Mouse (Mus musculus) heart, adult 2 months (tissue): Measurements from ENCODE around the gene Slc7a1. TPM values are rescaled to one million over a fixed set of nuclear protein-coding genes. Genes with fewer than 3 reads are reported as not detected.

ENCODE experiments used
- DNase-seq, 2 experiments: peaks; one replicate each; pipeline ENCODE4 v3.0.0; 2021
- H3K27ac ChIP-seq: fragments of 200-600 bp; 2 replicates; pipeline ENCODE4 v1.8.1; 2022
- H3K27me3 ChIP-seq: fragments of 200-500 bp; 2 replicates; pipeline ENCODE4 v1.6.1; 2012; ENCODE audit warnings: mild to moderate bottlenecking, low read length, inconsistent platforms, mixed read lengths; ENCODE audit not compliant: control insufficient read depth, insufficient read depth
- H3K36me3 ChIP-seq: fragments of 200-500 bp; 2 replicates; pipeline ENCODE4 v1.6.1; 2012; ENCODE audit warnings: low read length, inconsistent platforms; ENCODE audit not compliant: control insufficient read depth, insufficient read depth
- H3K4me1 ChIP-seq: fragments of 200-500 bp; 2 replicates; pipeline ENCODE4 v1.6.1; 2011; ENCODE audit warnings: low read length; ENCODE audit not compliant: control insufficient read depth, insufficient read depth
- H3K4me3 ChIP-seq: fragments of 200-600 bp; 2 replicates; pipeline ENCODE4 v1.8.1; 2022
- H3K79me2 ChIP-seq: fragments of 200-500 bp; replicated peaks from 2 replicates; pipeline ENCODE4 v1.6.1; 2012; ENCODE audit warnings: mild to moderate bottlenecking, inconsistent platforms, low read length, moderate library complexity, mixed read lengths; ENCODE audit not compliant: control insufficient read depth, insufficient read depth
- H3K9ac ChIP-seq: fragments of 200-500 bp; 2 replicates; pipeline ENCODE4 v1.6.1; 2012; ENCODE audit warnings: low read depth, mild to moderate bottlenecking, control low read depth, inconsistent platforms, low read length, mixed read lengths
- CTCF ChIP-seq: fragments of 200-600 bp; IDR thresholded peaks from 2 replicates; pipeline ENCODE4 v1.8.1; 2022; ENCODE audit warnings: antibody characterized with exemption, mild to moderate bottlenecking, moderate library complexity
- EP300 ChIP-seq: fragments of 200-500 bp; IDR thresholded peaks from 2 replicates; pipeline ENCODE4 v1.6.1; 2011; ENCODE audit warnings: low read depth, low read length, control low read depth; ENCODE audit not compliant: insufficient read depth
- POLR2A ChIP-seq: fragments of 200-500 bp; IDR thresholded peaks from 2 replicates; pipeline ENCODE4 v1.6.1; 2011; ENCODE audit warnings: mild to moderate bottlenecking, low read depth, low read length, control low read depth; ENCODE audit not compliant: insufficient read depth
- WGBS: fragments of 180-500 bp; shearing (Covaris S2); methylation state at CpG from one replicate; pipeline ENCODE4 v1.1.7; 2018; 5-methylcytosine and 5-hydroxymethylcytosine counted together
- intact Hi-C: fragments of 180-260 bp; cut with DNase I; formaldehyde crosslinking; loops from one replicate; pipeline ENCODE4 v1.15.1; 2025
- polyA plus RNA-seq: library from polyadenylated mRNA; depleted of rRNA; stranded (reverse); fragments of >200 nt; gene quantifications from 2 replicates; pipeline ENCODE4 v1.2.3, GENCODE M21; 2012
- total RNA-seq, 2 experiments: library from RNA; stranded (reverse); gene quantifications; 2 replicates each; pipeline ENCODE4 v1.2.3; 2021

Slc7a1 gene
- total and polyA plus RNA-seq, 3 experiments = 10.9 to 14.4 (median 14.0) TPM

DNA sequence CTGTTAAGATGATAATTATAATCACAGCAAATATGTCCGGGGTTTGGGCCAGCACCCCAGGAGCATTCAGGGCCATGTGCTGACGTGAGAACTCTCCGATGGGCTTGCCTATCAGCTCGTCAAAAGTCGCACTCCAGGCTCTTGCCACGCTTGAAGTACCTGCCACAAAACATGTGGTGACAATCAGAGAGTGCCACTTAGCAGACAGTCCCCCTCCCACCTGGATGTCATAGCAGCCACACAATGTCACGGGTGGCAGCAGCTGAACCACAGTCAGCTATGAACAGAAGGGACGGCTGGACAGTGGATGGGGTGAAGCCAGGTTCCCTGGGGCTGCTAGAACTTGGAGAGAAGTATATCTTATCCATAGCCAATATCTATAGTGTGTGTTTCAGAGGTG lies 51.6 kb downstream of the Slc7a1 start:
- Histone ChIP-seq H3K27me3 (no peaks in the 10 kb centered on the region), H3K4me1 (peaks cover 7% of the 10 kb centered on the region), H3K9ac (no peak overlapping the region), H3K79me2 (no peaks in the 10 kb centered on the region), H3K4me3 (no peak overlapping the region), H3K27ac (no peak overlapping the region), H3K36me3 (no peaks in the 10 kb centered on the region)
- WGBS = 52% methylated on average over 8 of the region's 8 CpGs
- peak; percentile 32 to 49 for DNase-seq
- intact Hi-C loops = no loop called here
- TF ChIP-seq EP300 (peak; percentile 93), POLR2A (no peak)

- no peak for DNase-seq
Measured at GRCm38 (mm10) chr5:148346543-148346942, 53.2 kb downstream of the Slc7a1 start.

GRCm38 (mm10) chr5:148344374-148344773 lies 55.3 kb downstream of the Slc7a1 start:
- no peaks in the 10 kb centered on the region for H3K27me3 ChIP-seq
- intact Hi-C loops = loop anchor here (5.0 kb wide), 1 partner anchor 53 kb away; the partner anchor contains the start of gene Slc7a1

More at GRCm38 (mm10) chr5:148346543-148346942, 53.2 kb downstream of the Slc7a1 start:
- intact Hi-C loops = no loop called here
- Histone ChIP-seq H3K27ac (no peak overlapping the region), H3K4me1 (peaks cover 10% of the 10 kb centered on the region), H3K4me3 (no peak overlapping the region), H3K9ac (no peak overlapping the region), H3K79me2 (no peaks in the 10 kb centered on the region), H3K27me3 (no peaks in the 10 kb centered on the region), H3K36me3 (no peaks in the 10 kb centered on the region)
- WGBS = 94% methylated on average over 8 of the region's 8 CpGs
- TF ChIP-seq CTCF (peak; percentile 34), POLR2A (no peak)

GRCm38 (mm10) chr5:148342061-148342741 lies 57.5 kb downstream of the Slc7a1 start:
- Histone ChIP-seq H3K4me1 (peaks cover 10% of the 10 kb centered on the region), H3K9ac (peak overlapping the region; percentile 62), H3K27ac (peak overlapping the region; percentile 87), H3K27me3 (no peaks in the 10 kb centered on the region), H3K79me2 (no peaks in the 10 kb centered on the region), H3K4me3 (peak overlapping the region; percentile 57), H3K36me3 (no peaks in the 10 kb centered on the region)
- peak; percentile 65 to 79 for DNase-seq
- intact Hi-C loops = loop anchor here (5.0 kb wide), 1 partner anchor 55 kb away; the partner anchor contains the start of gene Slc7a1
- 4% methylated on average over 26 of the region's 26 CpGs for WGBS
- TF ChIP-seq POLR2A = peak; percentile 61
- TF ChIP-seq CTCF = no peak
- TF ChIP-seq EP300 = peak; percentile 91

More at GRCm38 (mm10) chr5:148344374-148344773, 55.3 kb downstream of the Slc7a1 start:
- Histone ChIP-seq H3K4me3 (no peak overlapping the region), H3K9ac (no peak overlapping the region), H3K36me3 (no peaks in the 10 kb centered on the region), H3K79me2 (no peaks in the 10 kb centered on the region), H3K27ac (peak overlapping the region; percentile 48), H3K4me1 (peaks cover 10% of the 10 kb centered on the region)
- 29% methylated on average over 5 of the region's 5 CpGs for WGBS
- no peak for DNase-seq
- TF ChIP-seq CTCF = no peak
- no peak for TF ChIP-seq POLR2A
- TF ChIP-seq EP300 = no peak

DNA sequence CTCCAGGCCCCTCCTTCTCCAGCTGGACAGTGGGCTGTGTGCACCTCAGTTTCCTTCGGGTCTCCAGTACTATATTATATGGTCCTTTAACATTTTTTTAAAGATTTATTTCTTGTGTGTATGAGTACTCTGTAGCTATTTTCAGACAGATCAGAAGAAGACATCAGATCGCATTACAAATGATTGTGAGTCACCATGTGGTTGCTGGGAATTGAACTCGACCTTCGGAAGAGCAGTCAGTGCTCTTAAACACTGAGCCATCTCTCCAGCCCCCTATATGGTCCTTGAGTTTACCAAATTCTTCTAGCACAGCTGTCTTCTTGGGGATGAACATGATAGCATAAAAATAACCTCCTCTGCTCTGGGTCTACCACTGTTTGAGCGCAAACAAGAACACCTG lies 60.6 kb downstream of the Slc7a1 start:
- H3K36me3 ChIP-seq = no peaks in the 10 kb centered on the region
- no peak for TF ChIP-seq EP300
- H3K79me2 ChIP-seq = no peaks in the 10 kb centered on the region

DNA sequence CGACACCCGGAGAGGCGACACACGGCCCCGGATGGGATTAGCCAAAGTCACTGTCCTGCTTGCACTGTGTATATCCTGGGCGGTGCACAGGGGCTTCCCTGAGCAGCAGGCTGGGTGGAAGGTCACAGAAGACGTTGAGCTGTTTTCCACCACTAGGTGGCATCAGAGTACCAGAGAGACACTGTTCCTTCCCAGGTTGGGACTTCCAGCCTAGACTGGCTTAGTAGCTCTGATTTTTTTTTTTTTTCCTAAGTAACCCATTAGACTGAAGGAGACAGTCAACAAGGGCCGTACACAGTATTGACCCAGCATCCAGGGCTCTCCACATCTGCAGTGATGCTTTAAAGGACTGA lies 67.1 kb downstream of the Slc7a1 start:
- H3K27ac ChIP-seq = no peak overlapping the region
- H3K36me3 ChIP-seq = no peaks in the 10 kb centered on the region

More for the DNA sequence above, 60.6 kb downstream of the Slc7a1 start:
- intact Hi-C loops = no loop called here
- Histone ChIP-seq H3K27me3 (no peaks in the 10 kb centered on the region), H3K27ac (no peak overlapping the region), H3K9ac (no peak overlapping the region), H3K4me3 (no peak overlapping the region), H3K4me1 (peaks cover 7% of the 10 kb centered on the region)
- 68% methylated on average over 5 of the region's 5 CpGs for WGBS
- DNase-seq = no peak

More for the DNA sequence above, 67.1 kb downstream of the Slc7a1 start:
- no peak; the same call in none of the 2 replicates for TF ChIP-seq CTCF
- TF ChIP-seq POLR2A = no peak
- peak; percentile 90 for TF ChIP-seq EP300
- Histone ChIP-seq H3K79me2 (no peaks in the 10 kb centered on the region), H3K4me3 (no peak overlapping the region), H3K9ac (no peak overlapping the region), H3K27me3 (no peaks in the 10 kb centered on the region), H3K4me1 (no peaks in the 10 kb centered on the region)
- 13% methylated on average over 8 of the region's 8 CpGs for WGBS
- intact Hi-C loops = loop anchor here (1.0 to 5.0 kb wide), 3 partner anchors 40 to 460 kb away; no protein-coding TSS in a partner anchor
- DNase-seq = peak; percentile 71 to 73
